ENCODE assay signal across 9 mouse cellular contexts in genomic region chr16:24913641-24914392, GRCm38 (mm10).
DNase-seq lines count a peak whose midpoint lies in the region; ATAC-seq and TF ChIP-seq lines count a peak whose summit lies in the region.
"Had no signal": no experiment of that assay in that cellular context is flagged by ENCODE, and none has a peak within 500 bp of the region (broad histone marks: within the 10 kb centered on the region; RNA-seq: fewer than 3 reads in every experiment).

No protein-coding gene starts in this region.

- DNase-seq in forebrain, embryonic 14.5 days (ENCODE audit: low spot score), result no peak
- peak; percentile 63 for DNase-seq in lung, embryonic 14.5 days
- no peak for DNase-seq in lung, adult 18-20 months
- peak; percentile 46 for DNase-seq in heart, postnatal 0 days (ENCODE audit: low spot score)
- DNase-seq in thymus, adult 18-20 months, result peak; percentile 14 to 30
- no peak for DNase-seq in left cerebral cortex, adult 2 months (ENCODE audit: extremely low spot score in 1 of 2, low spot score in 2 of 2)
- DNase-seq in midbrain, postnatal 0 days (ENCODE audit: low spot score), result no peak

- no peaks in the 10 kb centered on the region for H3K36me3 ChIP-seq in forebrain, embryonic 16.5 days (ENCODE audit: control insufficient read depth, insufficient read depth)
- no peaks in the 10 kb centered on the region for H3K36me3 ChIP-seq in forebrain, embryonic 14.5 days (ENCODE audit: control insufficient read depth, insufficient read depth, low read length)
- no peaks in the 10 kb centered on the region for H3K36me3 ChIP-seq in lung, embryonic 14.5 days (ENCODE audit: insufficient read depth)
- H3K36me3 ChIP-seq in heart, postnatal 0 days (replicated peaks; ENCODE audit: control insufficient read depth, insufficient read depth, low read length), result no peaks in the 10 kb centered on the region
- no peaks in the 10 kb centered on the region for H3K36me3 ChIP-seq in midbrain, postnatal 0 days (ENCODE audit: insufficient read depth, low read length)
- H3K36me3 ChIP-seq: liver, embryonic 12.5 days had no signal

- TF ChIP-seq EP300 in heart, postnatal 0 days (IDR thresholded peaks at IDR 0.05; ENCODE audit: low read depth), result no peak

- no peak for TF ChIP-seq CTCF in lung, embryonic 14.5 days (IDR thresholded peaks at IDR 0.05; ENCODE audit: low read depth)
- no peak for TF ChIP-seq CTCF in heart, postnatal 0 days (IDR thresholded peaks at IDR 0.05; ENCODE audit: low read depth)
- no peak for TF ChIP-seq CTCF in left cerebral cortex, adult 2 months (IDR thresholded peaks at IDR 0.05)
- no peak for TF ChIP-seq CTCF in midbrain, postnatal 0 days (IDR thresholded peaks at IDR 0.05)

- H3K4me1 ChIP-seq in forebrain, embryonic 16.5 days (replicated peaks; ENCODE audit: control insufficient read depth, insufficient read depth, low read length), result peaks cover 15% of the 10 kb centered on the region
- no peaks in the 10 kb centered on the region; the same call in 1 of the 2 replicates for H3K4me1 ChIP-seq in forebrain, embryonic 14.5 days (ENCODE audit: control insufficient read depth, insufficient read depth, low read length)
- H3K4me1 ChIP-seq in lung, embryonic 14.5 days (ENCODE audit: insufficient read depth), result peaks cover 7% of the 10 kb centered on the region; the same call in 1 of the 2 replicates
- peaks cover 21% of the 10 kb centered on the region; the same call in 1 of the 2 replicates for H3K4me1 ChIP-seq in heart, postnatal 0 days (ENCODE audit: control insufficient read depth, insufficient read depth)
- 0 out of 2 replicates have a peak, but pooled peaks cover 3% of the 10 kb centered on the region for H3K4me1 ChIP-seq in midbrain, postnatal 0 days (ENCODE audit: insufficient read depth, low read length)
- H3K4me1 ChIP-seq: liver, embryonic 12.5 days had no signal

- no peak overlapping the region for H3K4me3 ChIP-seq in forebrain, embryonic 16.5 days (replicated peaks; ENCODE audit: low read length)
- no peak overlapping the region for H3K4me3 ChIP-seq in forebrain, embryonic 14.5 days (ENCODE audit: low read depth, low read length)
- H3K4me3 ChIP-seq in lung, embryonic 14.5 days (ENCODE audit: low read depth, low read length), result no peak overlapping the region
- H3K4me3 ChIP-seq in heart, postnatal 0 days (ENCODE audit: low read depth, low read length), result no peak overlapping the region
- no peak overlapping the region for H3K4me3 ChIP-seq in left cerebral cortex, adult 2 months
- no peak overlapping the region for H3K4me3 ChIP-seq in midbrain, postnatal 0 days (ENCODE audit: low read depth, low read length)
- H3K4me3 ChIP-seq: liver, embryonic 12.5 days had no signal

- H3K9me3 ChIP-seq in forebrain, embryonic 16.5 days (ENCODE audit: control insufficient read depth, low read length), result no peaks in the 10 kb centered on the region
- no peaks in the 10 kb centered on the region for H3K9me3 ChIP-seq in forebrain, embryonic 14.5 days (replicated peaks; ENCODE audit: control insufficient read depth, low read length)
- no peaks in the 10 kb centered on the region for H3K9me3 ChIP-seq in lung, embryonic 14.5 days (ENCODE audit: low read depth, low read length)
- no peaks in the 10 kb centered on the region for H3K9me3 ChIP-seq in heart, postnatal 0 days (replicated peaks; ENCODE audit: control insufficient read depth, low read length)
- H3K9me3 ChIP-seq in midbrain, postnatal 0 days (ENCODE audit: low read length), result no peaks in the 10 kb centered on the region
- H3K9me3 ChIP-seq: liver, embryonic 12.5 days had no signal

- intact Hi-C loops in left cerebral cortex, adult 2 months (cut with DNase I), result loop anchor here (5.0 kb wide), 1 partner anchor 143 kb away; no protein-coding TSS in a partner anchor

- H3K9ac ChIP-seq in forebrain, embryonic 16.5 days (replicated peaks; ENCODE audit: low read depth, low read length), result no peak overlapping the region
- no peak overlapping the region for H3K9ac ChIP-seq in forebrain, embryonic 14.5 days (ENCODE audit: low read length)
- H3K9ac ChIP-seq in lung, embryonic 14.5 days, result no peak overlapping the region
- no peak overlapping the region for H3K9ac ChIP-seq in heart, postnatal 0 days (replicated peaks; ENCODE audit: low read depth, low read length)
- no peak overlapping the region for H3K9ac ChIP-seq in midbrain, postnatal 0 days (replicated peaks; ENCODE audit: low read length, poor library complexity, severe bottlenecking)
- H3K9ac ChIP-seq: liver, embryonic 12.5 days had no signal

- no peak overlapping the region for H3K4me2 ChIP-seq in forebrain, embryonic 16.5 days (ENCODE audit: low read length)
- no peak overlapping the region for H3K4me2 ChIP-seq in forebrain, embryonic 14.5 days (ENCODE audit: low read length)
- H3K4me2 ChIP-seq in lung, embryonic 14.5 days, result no peak overlapping the region
- H3K4me2 ChIP-seq in heart, postnatal 0 days (ENCODE audit: low read depth, low read length), result no peak overlapping the region; the same call in 1 of the 2 replicates
- H3K4me2 ChIP-seq in midbrain, postnatal 0 days (ENCODE audit: low read depth, low read length, poor library complexity, severe bottlenecking), result no peak overlapping the region
- H3K4me2 ChIP-seq: liver, embryonic 12.5 days had no signal

- H3K27me3 ChIP-seq in forebrain, embryonic 16.5 days (replicated peaks; ENCODE audit: control insufficient read depth, insufficient read depth, low read length), result no peaks in the 10 kb centered on the region
- H3K27me3 ChIP-seq in forebrain, embryonic 14.5 days (replicated peaks; ENCODE audit: control insufficient read depth, insufficient read depth, low read length), result no peaks in the 10 kb centered on the region
- H3K27me3 ChIP-seq in lung, embryonic 14.5 days (ENCODE audit: insufficient read depth, low read length), result no peaks in the 10 kb centered on the region
- no peaks in the 10 kb centered on the region for H3K27me3 ChIP-seq in heart, postnatal 0 days (ENCODE audit: control insufficient read depth, insufficient read depth, low read length)
- H3K27me3 ChIP-seq in midbrain, postnatal 0 days (ENCODE audit: insufficient read depth, low read length), result no peaks in the 10 kb centered on the region
- H3K27me3 ChIP-seq: liver, embryonic 12.5 days had no signal

- H3K27ac ChIP-seq in forebrain, embryonic 16.5 days (ENCODE audit: low read length), result peak overlapping the region; percentile 38
- H3K27ac ChIP-seq in forebrain, embryonic 14.5 days (ENCODE audit: low read depth, low read length), result no peak overlapping the region
- H3K27ac ChIP-seq in lung, embryonic 14.5 days (ENCODE audit: low read depth), result peak overlapping the region; percentile 63
- peak overlapping the region; percentile 74 for H3K27ac ChIP-seq in heart, postnatal 0 days (ENCODE audit: low read depth)
- no peak overlapping the region for H3K27ac ChIP-seq in left cerebral cortex, adult 2 months
- no peak overlapping the region for H3K27ac ChIP-seq in midbrain, postnatal 0 days (ENCODE audit: low read depth, low read length)
- H3K27ac ChIP-seq: liver, embryonic 12.5 days had no signal

- no peak for ATAC-seq in forebrain, embryonic 16.5 days
- no peak for ATAC-seq in forebrain, embryonic 14.5 days
- ATAC-seq in lung, embryonic 14.5 days (ENCODE audit: insufficient read depth), result no peak
- ATAC-seq in heart, postnatal 0 days (ENCODE audit: insufficient read depth, low read depth), result no peak
- ATAC-seq in midbrain, postnatal 0 days (ENCODE audit: low FRiP score), result no peak
- ATAC-seq: liver, embryonic 12.5 days had no signal

- 76% methylated on average over 7 of the region's 7 CpGs for WGBS in forebrain, embryonic 16.5 days
- WGBS in forebrain, embryonic 14.5 days, result 84% methylated on average over 7 of the region's 7 CpGs
- 40% methylated on average over 7 of the region's 7 CpGs for WGBS in lung, embryonic 14.5 days
- WGBS in heart, postnatal 0 days, result 43% methylated on average over 7 of the region's 7 CpGs
- WGBS in midbrain, postnatal 0 days, result 82% methylated on average over 7 of the region's 7 CpGs

Comparison
In these comparisons a context has a peak if more than half of its experiments do, and no peak if none do; other contexts are left out.
1. H3K27ac ChIP-seq: peak in forebrain, embryonic 16.5 days (single experiment), lung, embryonic 14.5 days (single experiment) and heart, postnatal 0 days (single experiment); none in forebrain, embryonic 14.5 days (single experiment), left cerebral cortex, adult 2 months (single experiment) and midbrain, postnatal 0 days (single experiment).
2. DNase-seq: peak in lung, embryonic 14.5 days (single experiment), heart, postnatal 0 days (single experiment) and thymus, adult 18-20 months (2 of 2); none in forebrain, embryonic 14.5 days (single experiment), lung, adult 18-20 months (0 of 2), left cerebral cortex, adult 2 months (0 of 2) and midbrain, postnatal 0 days (single experiment).